Mouse (Mus musculus) Patski (cell line): ENCODE results near the gene Slc22a21. TPM values are rescaled to one million over a fixed set of nuclear protein-coding genes. Genes with fewer than 3 reads are reported as not detected.

Experiments used
- ATAC-seq: fragments of 100-300 bp; one replicate; pipeline ENCODE4 v1.8.0; 2021
- CTCF ChIA-PET: fragments of 350-600 bp; sonication (Branson Sonifier 250); formaldehyde crosslinking; loops from one replicate; lab custom pipeline; 2022; ENCODE audit warnings: inconsistent platforms; lab: Charles Lee
- POLR2A ChIA-PET: fragments of 350-600 bp; sonication (Branson Sonifier 250); formaldehyde crosslinking; loops from one replicate; lab custom pipeline; 2022; ENCODE audit warnings: antibody characterized with exemption, inconsistent platforms; lab: Charles Lee
- DNase-seq: peaks from one replicate; pipeline ENCODE4 v3.0.0-alpha.2; 2011; ENCODE audit warnings: low read depth, low spot score
- H3K27me3 ChIP-seq: fragments of 371-371 bp; one replicate; pipeline ENCODE4 v1.5.1; 2021
- CTCF ChIP-seq: fragments of 100-300 bp; IDR thresholded peaks from one replicate; pipeline ENCODE4 v1.5.1; 2021
- in situ Hi-C: fragments of 300-500 bp; cut with MboI; formaldehyde crosslinking; loops from 3 replicates; pipeline ENCODE4 v1.11.1; 2018; ENCODE audit warnings: low pct_unique_long_range_greater_than_20kb, mixed read lengths
- polyA plus RNA-seq: library from polyadenylated mRNA; unstranded; gene quantifications from one replicate; pipeline ENCODE4 v1.2.3, GENCODE M21; 2021

Slc22a21 gene
- polyA plus RNA-seq, 1 experiment from 2014 or later: 3.4 TPM

- CTCF ChIA-PET: interaction anchor here (0.8 kb wide), 1 partner anchor 13 kb away, joined by 3 read pairs; no protein-coding TSS in a partner anchor
- no peak for TF ChIP-seq CTCF
- ATAC-seq: no peak
- POLR2A ChIA-PET: no interaction called here
- H3K27me3 ChIP-seq: no peaks in the 10 kb centered on the region
- no peak for DNase-seq
- in situ Hi-C loops: no loop called here
Observed at GRCm38 (mm10) chr11:53911011-53911410, 69.1 kb downstream of the Slc22a21 start.

GRCm38 (mm10) chr11:53908686-53909085, 71.4 kb downstream of the Slc22a21 start:
- in situ Hi-C loops: no loop called here
- TF ChIP-seq CTCF: no peak
- POLR2A ChIA-PET: no interaction called here
- no peaks in the 10 kb centered on the region for H3K27me3 ChIP-seq
- CTCF ChIA-PET: no interaction called here
- DNase-seq: no peak
- no peak for ATAC-seq

GRCm38 (mm10) chr11:53904534-53904925, 75.6 kb downstream of the Slc22a21 start:
- ChIA-PET CTCF (no interaction called here), POLR2A (no interaction called here)
- TF ChIP-seq CTCF: no peak
- in situ Hi-C loops: no loop called here
- H3K27me3 ChIP-seq: no peaks in the 10 kb centered on the region
- ATAC-seq: no peak
- DNase-seq: no peak

- H3K27me3 ChIP-seq: no peaks in the 10 kb centered on the region
- POLR2A ChIA-PET: no interaction called here
- DNase-seq (no peak), ATAC-seq (no peak)
- no peak for TF ChIP-seq CTCF
- in situ Hi-C loops: no loop called here
- CTCF ChIA-PET: no interaction called here
Observed at GRCm38 (mm10) chr11:53903781-53904533, 76.2 kb downstream of the Slc22a21 start.

- TF ChIP-seq CTCF: no peak
- CTCF ChIA-PET: interaction anchor here (1.0 kb wide), 1 partner anchor 9 kb away, joined by 3 read pairs; no protein-coding TSS in a partner anchor
- no peak for DNase-seq
- in situ Hi-C loops: no loop called here
- ATAC-seq: no peak
- H3K27me3 ChIP-seq: no peaks in the 10 kb centered on the region
- POLR2A ChIA-PET: no interaction called here
Observed at GRCm38 (mm10) chr11:53902741-53903140, 77.4 kb downstream of the Slc22a21 start.

GRCm38 (mm10) chr11:53900991-53901390, 79.1 kb downstream of the Slc22a21 start:
- in situ Hi-C loops: no loop called here
- ATAC-seq (no peak), DNase-seq (no peak)
- no peak for TF ChIP-seq CTCF
- H3K27me3 ChIP-seq: no peaks in the 10 kb centered on the region
- CTCF ChIA-PET: interaction anchor here (0.7 kb wide), 1 partner anchor 9 kb away, joined by 3 read pairs; no protein-coding TSS in a partner anchor
- POLR2A ChIA-PET: no interaction called here

- H3K27me3 ChIP-seq: no peaks in the 10 kb centered on the region
- ChIA-PET POLR2A (no interaction called here), CTCF (no interaction called here)
- in situ Hi-C loops: loop anchor here (25.0 kb wide), 1 partner anchor 438 kb away; the partner anchor contains the start of genes Gm10447, Gm9837 and Shroom1
- TF ChIP-seq CTCF: no peak
- no peak for ATAC-seq
- no peak for DNase-seq
Observed at GRCm38 (mm10) chr11:53899981-53900380, 80.2 kb downstream of the Slc22a21 start.

Other genes with a start within 250 kb of the Slc22a21 start
- 30.7 TPM for gene Irf1, start 210.3 kb downstream of the Slc22a21 start, polyA plus RNA-seq
- gene Gm17334, start 207.1 kb downstream of the Slc22a21 start, polyA plus RNA-seq: 0.44 TPM
- 0.58 TPM for gene Gm12216, start 121.1 kb downstream of the Slc22a21 start, polyA plus RNA-seq
- 26.7 TPM for gene Slc22a5, start 88.7 kb downstream of the Slc22a21 start, polyA plus RNA-seq
- gene Slc22a4, start 47.8 kb upstream of the Slc22a21 start, polyA plus RNA-seq: 42.3 TPM
- 0.51 TPM for gene Pdlim4, start 88.7 kb upstream of the Slc22a21 start, polyA plus RNA-seq
- 66.8 TPM for gene P4ha2, start 119.8 kb upstream of the Slc22a21 start, polyA plus RNA-seq